Mouse (Mus musculus) C2C12 (cell line): ENCODE results near the gene Has1.

Experiments
- CEBPB ChIP-seq: IDR thresholded peaks from one replicate; pipeline ENCODE4 v1.6.1; 2011; ENCODE audit warnings: low read depth, mild to moderate bottlenecking, control low read depth, moderate library complexity
- CTCF ChIP-seq: IDR thresholded peaks from one replicate; pipeline ENCODE4 v1.5.1; 2011; ENCODE audit not compliant: control insufficient read depth, insufficient read depth, insufficient read length
- MAX ChIP-seq: IDR thresholded peaks from one replicate; pipeline ENCODE4 v1.6.1; 2011; ENCODE audit warnings: mild to moderate bottlenecking, control low read depth
- MYOG ChIP-seq: IDR thresholded peaks from one replicate; pipeline ENCODE4 v1.6.1; 2011; ENCODE audit not compliant: control insufficient read depth, insufficient read length; ENCODE audit errors: extremely low read depth
- USF1 ChIP-seq: IDR thresholded peaks from one replicate; pipeline ENCODE4 v1.6.1; 2011; ENCODE audit warnings: low read depth, mild to moderate bottlenecking, control low read depth, moderate library complexity

DNA sequence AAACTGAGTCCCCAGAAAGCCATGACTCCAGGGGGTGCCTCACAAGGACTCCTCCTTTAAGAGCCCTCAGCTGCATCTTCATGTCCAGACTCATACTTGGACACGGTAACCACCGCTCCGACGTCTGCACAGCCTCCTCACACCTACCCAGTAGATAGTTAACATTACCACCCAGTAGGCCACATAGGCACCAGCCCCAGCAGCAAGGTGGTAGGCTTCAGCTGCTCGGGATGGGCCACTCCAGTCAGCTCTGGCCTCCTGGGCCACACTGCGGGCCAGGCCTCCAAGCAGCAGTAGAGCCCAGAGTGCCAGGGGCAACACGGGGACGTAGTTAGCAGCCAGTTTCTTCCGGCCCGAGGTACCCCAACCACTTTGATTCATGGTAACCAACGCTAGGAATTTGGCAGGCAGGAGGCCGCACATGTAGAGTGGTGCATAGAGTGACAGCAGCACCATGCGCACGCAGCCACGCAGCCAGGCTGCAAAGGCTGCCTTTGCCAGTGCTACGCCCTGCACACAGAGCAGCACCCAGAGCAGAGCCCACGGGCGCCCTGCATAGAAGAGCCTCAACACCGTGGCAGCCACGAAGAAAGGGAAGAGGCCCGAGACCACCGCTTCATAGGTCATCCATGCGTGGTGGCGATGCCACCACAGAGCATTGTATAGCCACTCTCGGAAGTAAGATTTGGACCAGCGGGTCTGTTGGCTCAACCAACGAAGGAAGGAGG is 11.3 kb downstream of the Has1 start:
- no peak for TF ChIP-seq USF1
- TF ChIP-seq MAX, result no peak
- no peak for TF ChIP-seq MYOG
- TF ChIP-seq CTCF, result no peak
- no peak for TF ChIP-seq CEBPB
